Mouse (Mus musculus) heart, adult 8-10 months (tissue): ENCODE measurements at regions not wholly inside any gene's neighbourhood (a gene's known extent, or its start where the extent isn't known, plus 50 kb on each side); places are given as distances from the start of the nearest gene placed in this dataset.
"Not testable (repeated sequence)": the region's sequence is repeated elsewhere in the genome, so short reads cannot be mapped to it uniquely, and the experiment has no call there.

ENCODE experiments used
- DNase-seq: peaks from one replicate; pipeline ENCODE4 v3.0.0; 2022; ENCODE audit warnings: low spot score

GRCm38 (mm10) chr13:72505954-72506353 lies 122.7 kb upstream of the Irx2 start:
- DNase-seq, result no peak

DNA sequence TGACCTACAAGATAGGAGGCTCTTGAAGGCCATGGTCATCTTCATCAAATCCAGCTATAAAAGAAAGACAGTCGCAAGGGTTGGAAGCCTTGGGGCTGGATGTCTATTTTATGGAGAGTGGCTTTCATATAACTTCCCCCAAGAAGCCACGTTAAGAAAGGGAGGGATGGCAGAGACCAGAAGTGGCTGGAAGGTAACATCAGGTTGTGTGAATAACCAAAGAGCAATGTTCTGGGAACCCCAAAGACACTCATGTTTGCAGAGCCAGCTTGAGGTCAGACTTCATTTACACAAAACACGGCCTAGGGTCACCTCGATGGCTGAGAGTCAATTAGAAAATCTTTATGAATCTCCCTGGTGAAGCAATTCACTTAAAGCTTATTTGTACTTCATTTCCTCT lies 90.0 kb upstream of the Irx2 start:
- DNase-seq, result no peak

GRCm38 (mm10) chr13:72541706-72542105 lies 86.9 kb upstream of the Irx2 start:
- no peak for DNase-seq

GRCm38 (mm10) chr13:72557951-72558350 lies 70.7 kb upstream of the Irx2 start:
- no peak for DNase-seq

GRCm38 (mm10) chr13:72571871-72572270 lies 56.7 kb upstream of the Irx2 start:
- DNase-seq, result no peak

DNA sequence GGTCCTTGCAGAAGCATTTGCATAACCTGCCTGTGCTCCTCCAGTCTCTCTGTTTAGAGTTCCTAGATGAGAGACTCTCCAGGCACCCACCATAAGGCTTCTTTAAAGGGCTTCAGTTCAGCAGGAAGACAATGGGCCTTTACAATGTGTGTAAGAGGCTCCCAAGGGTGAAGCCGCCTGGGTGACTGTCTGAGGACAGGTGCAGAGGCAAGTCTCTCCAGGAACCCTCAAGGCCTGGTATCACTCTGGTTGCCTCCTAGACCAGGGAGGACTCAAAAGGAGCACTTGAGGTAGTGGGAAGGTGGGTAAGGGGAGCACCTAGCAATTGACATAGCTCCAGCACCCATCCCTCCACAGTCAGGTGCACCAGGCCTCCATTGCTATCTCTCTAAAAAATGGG lies 55.8 kb upstream of the Irx2 start:
- DNase-seq, result no peak

DNA sequence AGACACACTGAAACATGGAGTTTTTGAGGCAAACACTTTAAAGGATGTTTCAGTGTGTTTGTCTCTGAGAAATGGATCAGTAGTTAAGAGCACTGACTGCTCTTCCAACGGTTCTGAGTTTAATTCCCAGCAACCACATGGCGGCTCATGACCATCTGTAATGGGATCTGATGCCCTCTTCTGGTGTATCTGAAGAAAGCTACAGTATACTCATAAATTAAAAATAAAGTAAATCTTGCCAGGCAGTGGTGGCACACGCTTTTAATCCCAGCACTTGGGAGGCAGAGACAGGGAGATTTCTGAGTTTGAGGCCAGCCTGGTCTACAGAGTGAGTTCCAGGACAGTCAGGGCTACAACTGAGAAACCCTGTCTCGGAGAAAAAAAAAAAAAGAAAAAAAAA lies 54.5 kb upstream of the Irx2 start:
- not testable (repeated sequence) for DNase-seq

- DNase-seq, result no peak
These were observed 52.1 kb upstream of the Irx2 start for GRCm38 (mm10) chr13:72576485-72576884.

- no peak for DNase-seq
These were observed 50.2 kb upstream of the Irx2 start for GRCm38 (mm10) chr13:72578416-72578815.
